Mouse (Mus musculus) liver, embryonic 15.5 days (tissue): ENCODE data around the gene Dohh. TPM values are rescaled to one million over a fixed set of nuclear protein-coding genes. Genes with fewer than 3 reads are reported as not detected.

ENCODE experiments used
- ATAC-seq: fragments of 200-750 bp; cut with Nextera tagmentation; 2 replicates; pipeline ENCODE4 v1.8.0; 2017; ENCODE audit warnings: moderate number of reproducible peaks, mild to moderate bottlenecking, moderate library complexity; ENCODE audit not compliant: insufficient read depth
- H3K27ac ChIP-seq: fragments of 300-500 bp; sonication (generic); replicated peaks from 2 replicates; pipeline ENCODE4 v1.5.1; 2015; ENCODE audit warnings: mild to moderate bottlenecking, inconsistent platforms
- H3K27me3 ChIP-seq: fragments of 300-500 bp; sonication (generic); 2 replicates; pipeline ENCODE4 v1.6.1; 2015; ENCODE audit warnings: mild to moderate bottlenecking, inconsistent platforms
- H3K36me3 ChIP-seq: fragments of 300-500 bp; sonication (generic); replicated peaks from 2 replicates; pipeline ENCODE4 v1.6.1; 2015; ENCODE audit warnings: moderate library complexity, mild to moderate bottlenecking, inconsistent platforms
- H3K4me1 ChIP-seq: fragments of 300-500 bp; sonication (generic); replicated peaks from 2 replicates; pipeline ENCODE4 v1.6.1; 2015; ENCODE audit warnings: inconsistent platforms
- H3K4me2 ChIP-seq: fragments of 300-500 bp; sonication (generic); 2 replicates; pipeline ENCODE4 v1.6.1; 2015; ENCODE audit warnings: moderate library complexity, mild to moderate bottlenecking, inconsistent platforms
- H3K4me3 ChIP-seq: fragments of 300-500 bp; sonication (generic); replicated peaks from 2 replicates; pipeline ENCODE4 v1.5.1; 2015; ENCODE audit warnings: mild to moderate bottlenecking, inconsistent platforms
- H3K9ac ChIP-seq: fragments of 300-500 bp; sonication (generic); 2 replicates; pipeline ENCODE4 v1.6.1; 2015; ENCODE audit warnings: moderate library complexity, mild to moderate bottlenecking, inconsistent platforms
- H3K9me3 ChIP-seq: fragments of 300-500 bp; sonication (generic); replicated peaks from 2 replicates; pipeline ENCODE4 v1.6.1; 2016; ENCODE audit warnings: inconsistent platforms
- WGBS: fragments of 180-500 bp; shearing (Covaris S2); methylation state at CpG from one replicate; pipeline ENCODE4 v1.1.7; 2015; ENCODE audit warnings: mixed read lengths; ENCODE audit not compliant: insufficient replicate concordance; 5-methylcytosine and 5-hydroxymethylcytosine counted together
- polyA plus RNA-seq: library from polyadenylated mRNA; unstranded; fragments of >200 nt; fragmentation: Nextera tagmentation; extraction: Ambion mirVana; gene quantifications from 2 replicates; pipeline ENCODE4 v1.2.1, GENCODE M21; 2015

Gene Dohh
- polyA plus RNA-seq, 1 experiment from 2014 or later: 50.9 TPM

DNA sequence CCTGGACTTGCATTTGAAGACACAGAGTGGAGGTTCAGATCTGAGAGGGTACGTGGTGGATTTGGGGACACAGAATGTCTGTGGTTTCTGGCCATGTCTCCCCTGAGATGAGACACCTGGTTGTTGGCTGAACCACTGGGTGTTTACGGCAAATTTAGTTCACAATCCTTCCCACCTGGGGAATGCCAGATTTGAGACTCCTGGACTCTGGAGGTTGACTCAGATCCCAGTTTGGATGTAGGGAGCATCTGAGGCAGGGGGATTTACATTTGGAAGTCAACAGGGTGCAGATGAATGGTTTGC, 6.9 kb upstream of the Dohh start:
- Histone ChIP-seq H3K27me3 (no peaks in the 10 kb centered on the region), H3K36me3 (peaks cover 41% of the 10 kb centered on the region), H3K4me3 (peak overlapping the region; percentile 76), H3K9me3 (no peaks in the 10 kb centered on the region), H3K4me2 (peak overlapping the region; percentile 74), H3K4me1 (peaks cover 77% of the 10 kb centered on the region), H3K9ac (peak overlapping the region; percentile 96), H3K27ac (peak overlapping the region; percentile 88)
- 44% methylated on average over 2 of the region's 2 CpGs for WGBS
- no peak for ATAC-seq

- Histone ChIP-seq H3K4me2 (peak within 1 kb of the TSS; percentile 77), H3K4me1 (peaks cover 80% of the 10 kb centered on the region), H3K36me3 (peaks cover 35% of the 10 kb centered on the region), H3K9me3 (no peaks in the 10 kb centered on the region), H3K9ac (peak within 1 kb of the TSS; percentile 96), H3K4me3 (peak within 1 kb of the TSS; percentile 76), H3K27me3 (no peaks in the 10 kb centered on the region), H3K27ac (peak within 1 kb of the TSS; percentile 99)
- no peak for ATAC-seq
- under 1% methylated on average over 56 of the region's 59 CpGs for WGBS
These were observed 6.3 kb upstream of the Dohh start, which contains the start of gene Fzr1 for GRCm38 (mm10) chr10:81377793-81378552. Gene Fzr1 (minus strand): TSS chr10:81378516.

- Histone ChIP-seq H3K9ac (peak overlapping the region; percentile 68), H3K9me3 (no peaks in the 10 kb centered on the region), H3K36me3 (peaks cover 28% of the 10 kb centered on the region), H3K27ac (peak overlapping the region; percentile 99), H3K27me3 (no peaks in the 10 kb centered on the region), H3K4me3 (peak overlapping the region; percentile 76), H3K4me2 (peak overlapping the region; percentile 77), H3K4me1 (peaks cover 80% of the 10 kb centered on the region)
- peak; percentile 82 for ATAC-seq
- under 1% methylated on average over 46 of the region's 46 CpGs for WGBS
These were observed 5.6 kb upstream of the Dohh start for GRCm38 (mm10) chr10:81378553-81379182.

- peaks cover 78% of the 10 kb centered on the region for H3K4me1 ChIP-seq
- WGBS: 55% methylated on average over 3 of the region's 3 CpGs
- no peak for ATAC-seq
These were observed 5.1 kb upstream of the Dohh start for GRCm38 (mm10) chr10:81379183-81379553.

GRCm38 (mm10) chr10:81379809-81380378, 4.3 kb upstream of the Dohh start:
- 43% methylated on average over 6 of the region's 6 CpGs for WGBS
- Histone ChIP-seq H3K4me2 (peak overlapping the region; percentile 77), H3K27ac (peak overlapping the region; percentile 99), H3K4me3 (peak overlapping the region; percentile 76), H3K36me3 (peaks cover 16% of the 10 kb centered on the region), H3K4me1 (peaks cover 76% of the 10 kb centered on the region), H3K27me3 (no peaks in the 10 kb centered on the region), H3K9me3 (no peaks in the 10 kb centered on the region), H3K9ac (peak overlapping the region; percentile 68)
- no peak for ATAC-seq

More at GRCm38 (mm10) chr10:81379183-81379553, 5.1 kb upstream of the Dohh start:
- Histone ChIP-seq H3K9ac (peak overlapping the region; percentile 68), H3K36me3 (peaks cover 23% of the 10 kb centered on the region), H3K27ac (peak overlapping the region; percentile 99), H3K4me2 (peak overlapping the region; percentile 77), H3K9me3 (no peaks in the 10 kb centered on the region), H3K27me3 (no peaks in the 10 kb centered on the region), H3K4me3 (peak overlapping the region; percentile 76)

- Histone ChIP-seq H3K36me3 (peaks cover 13% of the 10 kb centered on the region), H3K9me3 (no peaks in the 10 kb centered on the region), H3K4me1 (peaks cover 74% of the 10 kb centered on the region), H3K27me3 (no peaks in the 10 kb centered on the region), H3K27ac (peak overlapping the region; percentile 99), H3K4me2 (peak overlapping the region; percentile 55), H3K4me3 (0 out of 2 replicates have a peak overlapping the region, but pooled peaks have one; percentile 19), H3K9ac (peak overlapping the region; percentile 55)
- WGBS: 10% methylated on average over 5 of the region's 5 CpGs
- ATAC-seq: peak; percentile 78
These were observed 2.2 kb upstream of the Dohh start for GRCm38 (mm10) chr10:81382039-81382438.

DNA sequence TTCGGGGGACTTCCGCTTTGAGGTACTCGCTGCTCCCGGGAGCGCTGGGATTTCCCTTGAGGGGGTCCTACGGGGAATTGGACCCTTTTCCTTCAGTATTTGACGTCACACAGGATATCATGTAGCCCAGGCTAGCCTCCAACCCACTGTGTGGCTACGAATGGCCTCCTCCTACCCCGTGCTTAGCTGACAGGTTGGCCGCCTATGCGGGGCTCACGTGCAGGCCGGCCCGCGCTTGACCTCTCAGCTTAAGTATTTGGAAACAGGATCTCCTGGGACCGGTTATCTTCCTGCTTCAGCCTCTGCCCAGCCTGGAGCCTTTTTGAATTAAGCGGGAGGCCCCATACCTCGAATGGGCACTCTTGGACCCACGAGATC, 366 bp downstream of the Dohh start:
- Histone ChIP-seq H3K9me3 (no peaks in the 10 kb centered on the region), H3K27me3 (no peaks in the 10 kb centered on the region), H3K4me2 (peak overlapping the region; percentile 91), H3K4me3 (peak overlapping the region; percentile 76), H3K9ac (peak overlapping the region; percentile 75), H3K36me3 (peaks cover 29% of the 10 kb centered on the region), H3K4me1 (peaks cover 83% of the 10 kb centered on the region), H3K27ac (peak overlapping the region; percentile 99)
- no peak for ATAC-seq
- under 1% methylated on average over 19 of the region's 19 CpGs for WGBS

DNA sequence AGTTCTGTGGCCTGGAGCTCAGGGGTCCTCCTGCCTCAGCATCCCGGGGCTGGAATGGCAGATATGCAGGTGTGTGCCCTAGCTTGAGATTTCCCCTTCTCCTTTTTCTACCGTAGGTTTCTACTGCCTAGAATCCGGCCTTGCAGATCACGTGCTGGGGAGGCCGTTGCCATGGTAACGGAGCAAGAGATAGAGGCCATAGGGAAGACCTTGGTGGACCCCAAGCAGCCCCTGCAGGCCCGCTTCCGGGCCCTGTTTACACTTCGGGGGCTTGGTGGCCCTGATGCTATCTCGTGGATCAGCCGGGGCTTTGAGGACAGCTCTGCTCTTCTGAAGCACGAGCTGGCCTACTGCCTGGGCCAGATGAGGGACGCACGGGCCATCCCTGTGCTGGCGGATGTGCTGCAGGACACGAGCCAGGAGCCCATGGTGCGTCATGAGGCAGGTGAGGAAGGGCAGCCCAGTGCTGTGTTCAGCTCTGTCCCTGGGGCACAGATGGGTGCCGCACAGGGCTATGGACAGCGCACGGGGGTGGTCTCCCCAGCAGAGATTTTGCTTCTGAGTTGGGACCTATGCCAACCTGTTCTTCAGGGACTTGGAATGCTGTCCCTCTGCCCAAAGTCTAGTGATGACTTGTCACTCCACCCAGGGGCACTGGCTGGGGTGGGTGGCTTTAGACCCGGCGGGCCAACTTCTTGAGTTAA, 1.5 kb downstream of the Dohh start:
- 67% methylated on average over 22 of the region's 22 CpGs for whole genome bisulfite sequencing
- Histone ChIP-seq H3K27ac (peak overlapping the region; percentile 99; the same call in 1 of the 2 replicates), H3K9ac (0 out of 2 replicates have a peak overlapping the region, but pooled peaks have one; percentile 75), H3K4me3 (peak overlapping the region; percentile 76), H3K9me3 (no peaks in the 10 kb centered on the region), H3K4me2 (peak overlapping the region; percentile 91), H3K27me3 (no peaks in the 10 kb centered on the region), H3K4me1 (peaks cover 81% of the 10 kb centered on the region), H3K36me3 (peaks cover 29% of the 10 kb centered on the region)
- ATAC-seq: no peak

DNA sequence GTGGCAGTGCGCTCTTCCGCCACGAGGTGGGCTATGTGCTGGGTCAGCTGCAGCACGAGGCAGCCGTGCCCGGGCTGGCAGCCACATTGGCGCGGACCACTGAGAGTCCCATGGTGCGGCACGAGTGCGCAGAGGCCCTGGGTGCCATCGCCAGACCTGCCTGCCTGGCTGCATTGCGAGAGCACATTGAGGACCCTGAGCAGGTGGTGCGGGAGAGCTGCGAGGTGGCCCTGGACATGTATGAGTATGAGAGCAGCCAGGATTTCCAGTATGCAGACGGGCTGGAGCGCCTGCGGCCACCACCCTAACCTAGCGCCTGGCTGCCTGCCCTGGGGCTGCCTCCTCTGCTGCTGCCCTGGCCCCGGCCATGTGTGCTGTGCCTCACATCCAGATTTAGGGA, 3.5 kb downstream of the Dohh start:
- Histone ChIP-seq H3K9ac (no peak overlapping the region), H3K27me3 (no peaks in the 10 kb centered on the region), H3K4me1 (peaks cover 69% of the 10 kb centered on the region), H3K4me3 (no peak overlapping the region), H3K9me3 (no peaks in the 10 kb centered on the region), H3K36me3 (peaks cover 29% of the 10 kb centered on the region), H3K27ac (0 out of 2 replicates have a peak overlapping the region, but pooled peaks have one; percentile 6), H3K4me2 (no peak overlapping the region)
- WGBS: 89% methylated on average over 20 of the region's 20 CpGs
- ATAC-seq: no peak

- H3K9ac ChIP-seq: no peak within 1 kb of the TSS
- 54% methylated on average over 5 of the region's 5 CpGs for WGBS
- peak within 1 kb of the TSS; percentile 61 for H3K27ac ChIP-seq
- no peak within 1 kb of the TSS for H3K4me3 ChIP-seq
- no peaks in the 10 kb centered on the region; the same call in 1 of the 2 replicates for H3K27me3 ChIP-seq
- H3K4me2 ChIP-seq: no peak within 1 kb of the TSS
- no peaks in the 10 kb centered on the region for H3K9me3 ChIP-seq
- peaks cover 70% of the 10 kb centered on the region for H3K4me1 ChIP-seq
- ATAC-seq: no peak
- peaks cover 29% of the 10 kb centered on the region for H3K36me3 ChIP-seq
These were observed 4.4 kb downstream of the Dohh start, which contains the start of gene Gm48552 for GRCm38 (mm10) chr10:81388505-81389055. Gene Gm48552 (plus strand): TSS chr10:81389005.
